Mouse (Mus musculus): Measurements from ENCODE around the gene Rprml. TPM values are rescaled to one million over a fixed set of nuclear protein-coding genes. Genes with fewer than 3 reads are reported as not detected.

Gene Rprml
- polyA plus RNA-seq (2012; rRNA removed; ENCODE audit: low replicate concordance), result 1.3 and 6.6 TPM in 2 replicates

GRCm38 (mm10) chr11:103649301-103649982 lies at the start of gene Rprml:
TSS of gene Rprml (plus strand) at chr11:103649570.

GRCm38 (mm10) chr11:103621040-103621439 lies 28.3 kb upstream of the Rprml start, which contains the start of gene Gm884:
TSS of gene Gm884 (minus strand) at chr11:103621140.

GRCm38 (mm10) chr11:103638790-103639189 lies 10.6 kb upstream of the Rprml start, which contains the start of gene Lyzl6:
TSS of gene Lyzl6 (minus strand) at chr11:103638890.

GRCm38 (mm10) chr11:103697565-103698176 lies 48.3 kb downstream of the Rprml start, which contains the start of gene Gosr2:
TSS of gene Gosr2 (minus strand) at chr11:103697898.

Other genes starting within 250 kb of the Rprml start
- gene Plekhm1, start 236.9 kb upstream of the Rprml start, polyA plus RNA-seq (2012; rRNA removed; ENCODE audit: low replicate concordance), result 9.4 and 11.3 TPM in 2 replicates
- gene Lrrc37a, start 145.0 kb upstream of the Rprml start, polyA plus RNA-seq (2012; rRNA removed; ENCODE audit: low replicate concordance), result not detected in 2 replicates
- gene Gm884, start 28.4 kb upstream of the Rprml start, polyA plus RNA-seq (2012; rRNA removed; ENCODE audit: low replicate concordance), result not detected in 2 replicates
- not detected in 2 replicates for gene Lyzl6, start 10.7 kb upstream of the Rprml start, polyA plus RNA-seq (2012; rRNA removed; ENCODE audit: low replicate concordance)
- gene Gosr2, start 48.3 kb downstream of the Rprml start, polyA plus RNA-seq (2012; rRNA removed; ENCODE audit: low replicate concordance), result 69.2 and 74.6 TPM in 2 replicates
- gene Wnt9b, start 100.3 kb downstream of the Rprml start, polyA plus RNA-seq (2012; rRNA removed; ENCODE audit: low replicate concordance), result 0.15 and 0.49 TPM in 2 replicates
- 1.9 and 3.0 TPM in 2 replicates for gene Wnt3, start 124.6 kb downstream of the Rprml start, polyA plus RNA-seq (2012; rRNA removed; ENCODE audit: low replicate concordance)

Data from duodenum, adult 2 months (tissue).